Mouse (Mus musculus): ENCODE measurements around the gene Tcl1b5.
"Not testable (repeated sequence)": the region's sequence is repeated elsewhere in the genome, so short reads cannot be mapped to it uniquely, and the experiment has no call there.

Tcl1b5 gene

DNA sequence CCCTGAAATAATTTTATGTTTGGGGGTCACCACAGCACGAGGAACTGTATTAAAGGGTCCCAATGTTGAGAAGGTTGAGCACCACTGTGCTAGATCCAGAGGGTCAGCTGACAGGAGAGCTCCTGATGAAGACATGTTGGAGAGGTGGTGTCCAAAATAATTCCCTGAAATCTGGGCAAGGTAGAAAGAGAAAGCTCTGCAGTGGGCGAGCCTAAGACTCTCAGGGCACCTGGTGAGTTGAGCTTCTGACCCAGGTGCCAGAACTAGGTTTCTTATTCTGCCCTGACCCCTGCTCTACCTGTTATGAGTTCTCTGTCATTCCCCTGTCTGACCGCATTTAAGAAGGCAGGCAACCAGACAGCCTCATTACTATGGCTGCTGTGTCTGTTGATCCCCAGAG lies at the start of gene Tcl1b5:
Gene Tcl1b5 (plus strand): TSS at position 301 of the 400 bp plus-strand sequence.
- DNase-seq (ENCODE audit: extremely low spot score, low read depth, low spot score) = not testable (repeated sequence)

DNA sequence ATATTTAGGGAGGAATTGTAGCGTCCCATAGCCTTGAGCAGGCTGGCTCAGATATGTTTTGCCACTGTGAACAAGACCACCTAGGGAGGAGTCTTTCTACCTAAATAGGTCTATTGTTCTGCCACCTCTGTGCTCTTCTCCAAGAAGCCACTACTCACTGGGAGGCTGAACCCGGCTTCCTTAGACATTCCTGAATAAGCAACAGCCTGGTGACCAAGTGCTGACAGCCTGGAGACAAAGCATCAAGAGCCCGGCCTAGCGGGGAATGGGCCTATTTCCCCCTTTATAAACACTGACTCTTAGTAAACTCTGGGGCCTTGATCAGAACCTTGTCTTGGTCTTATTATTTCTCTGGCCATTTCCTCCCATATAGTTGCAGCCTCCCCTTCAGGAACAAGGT lies 49.6 kb upstream of the Tcl1b5 start:
- DNase-seq (ENCODE audit: extremely low spot score, low read depth, low spot score) = no peak

DNA sequence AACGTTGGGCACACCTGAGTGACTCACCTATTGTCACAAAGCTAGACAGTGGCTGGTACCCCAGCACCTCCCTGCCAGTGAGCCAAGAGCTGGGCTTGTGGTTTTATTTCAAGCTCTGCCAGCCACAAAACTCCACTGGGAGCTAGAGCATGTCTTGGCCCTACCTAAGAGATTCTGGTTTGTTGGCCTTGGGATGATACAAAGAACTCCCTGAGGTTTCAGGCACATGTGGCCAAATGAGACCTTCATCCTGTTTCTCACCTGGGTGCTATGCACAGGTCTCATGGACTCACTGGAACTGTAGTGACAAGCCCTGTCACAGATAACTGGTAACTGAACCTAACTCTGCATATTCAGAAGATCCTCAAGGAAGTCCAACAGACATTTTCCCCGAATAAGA lies 48.5 kb upstream of the Tcl1b5 start:
- no peak for DNase-seq (ENCODE audit: extremely low spot score, low read depth, low spot score)

DNA sequence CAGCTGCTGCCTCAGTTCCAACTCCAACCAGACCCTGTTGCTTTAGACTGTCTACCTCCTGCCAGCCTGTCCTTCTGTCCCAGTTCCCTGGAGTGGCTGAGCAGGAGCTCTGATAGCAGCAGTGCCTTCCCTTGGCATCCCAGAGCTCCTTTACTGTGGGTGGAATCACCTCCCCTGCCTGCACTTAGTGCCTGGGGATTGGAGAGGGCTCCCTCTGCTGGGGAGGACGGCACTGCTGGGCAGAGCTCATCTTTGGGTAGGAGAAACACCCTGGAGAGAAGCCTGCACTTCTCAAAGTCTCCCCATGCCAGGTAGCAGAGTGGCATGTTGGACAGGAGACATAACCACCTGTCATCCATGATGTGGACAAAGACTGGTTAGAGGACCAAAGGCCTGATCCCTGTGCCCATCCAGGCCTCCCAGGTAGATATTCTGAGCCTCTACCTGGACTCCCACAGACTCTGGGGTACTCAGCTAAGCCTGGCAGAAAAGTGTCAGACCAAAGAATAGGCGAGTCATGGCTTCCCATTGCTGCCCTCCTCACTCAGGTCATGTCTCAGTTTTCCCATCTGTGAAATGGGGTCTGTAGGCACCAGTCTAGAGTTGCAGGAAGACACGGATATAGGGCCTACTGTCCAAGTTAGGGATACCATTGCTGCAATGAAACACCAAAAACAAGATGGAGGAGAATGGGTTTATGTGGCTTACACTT lies 46.5 kb upstream of the Tcl1b5 start:
- DNase-seq (ENCODE audit: extremely low spot score, low read depth, low spot score) = not testable (repeated sequence)

DNA sequence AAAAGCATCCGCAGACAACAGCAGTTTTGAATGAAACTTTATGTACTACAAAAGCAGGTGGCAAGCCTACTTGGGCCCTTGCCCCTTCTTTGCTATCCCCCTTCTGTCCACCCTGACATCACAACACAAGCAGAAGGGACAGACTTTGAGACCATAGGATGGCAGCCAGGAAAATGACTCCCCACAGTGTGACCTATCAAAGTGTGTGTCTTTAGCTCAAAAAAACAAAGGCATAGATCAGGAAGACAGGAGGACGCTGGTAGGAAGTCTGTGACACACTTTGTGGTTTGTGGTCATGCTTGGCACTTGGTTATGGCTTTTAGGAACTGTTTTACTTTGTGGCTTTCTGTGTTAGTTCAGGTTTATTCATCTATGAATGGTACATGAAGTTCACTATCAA lies 42.0 kb upstream of the Tcl1b5 start:
- not testable (repeated sequence) for DNase-seq (ENCODE audit: extremely low spot score, low read depth, low spot score)

DNA sequence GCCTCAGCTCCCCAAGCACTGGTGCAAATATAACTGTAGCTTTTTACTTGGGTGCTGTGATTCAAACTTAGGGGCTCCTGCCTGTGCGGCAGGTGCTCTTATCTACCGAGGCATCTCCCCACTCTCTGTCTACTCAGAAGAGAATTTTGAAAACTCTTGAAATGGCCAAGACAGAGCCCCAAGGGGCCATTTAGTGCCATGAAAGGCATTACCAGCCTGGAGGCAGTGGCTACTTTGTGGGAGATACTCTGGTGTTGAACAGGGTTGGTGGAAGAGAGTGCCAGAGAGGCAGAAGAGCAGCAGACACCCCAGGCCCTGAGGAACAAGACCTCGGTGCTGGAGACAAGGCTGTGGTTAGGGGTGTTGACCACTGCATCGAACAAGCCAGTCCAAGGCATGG lies 41.3 kb upstream of the Tcl1b5 start:
- DNase-seq (ENCODE audit: extremely low spot score, low read depth, low spot score) = not testable (repeated sequence)

DNA sequence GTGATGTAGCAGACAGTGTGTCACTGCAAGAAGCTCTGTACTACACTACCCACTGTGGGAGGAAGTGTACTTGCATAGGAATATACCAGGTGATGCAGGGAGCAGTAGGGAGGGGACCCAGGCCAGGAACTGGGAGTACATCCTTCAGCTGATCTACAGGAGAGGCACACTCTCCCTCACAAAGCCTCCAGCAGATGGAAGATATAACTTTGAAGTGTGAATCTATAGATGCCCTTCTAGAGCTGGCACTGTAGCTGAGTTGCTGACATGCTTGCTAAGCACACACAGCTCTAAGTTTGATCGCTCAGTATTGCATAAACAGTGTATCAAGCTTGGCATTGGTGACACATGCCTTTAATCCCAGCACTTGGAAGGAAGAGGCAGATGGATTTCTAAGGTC lies 38.4 kb upstream of the Tcl1b5 start:
- not testable (repeated sequence) for DNase-seq (ENCODE audit: extremely low spot score, low read depth, low spot score)

DNA sequence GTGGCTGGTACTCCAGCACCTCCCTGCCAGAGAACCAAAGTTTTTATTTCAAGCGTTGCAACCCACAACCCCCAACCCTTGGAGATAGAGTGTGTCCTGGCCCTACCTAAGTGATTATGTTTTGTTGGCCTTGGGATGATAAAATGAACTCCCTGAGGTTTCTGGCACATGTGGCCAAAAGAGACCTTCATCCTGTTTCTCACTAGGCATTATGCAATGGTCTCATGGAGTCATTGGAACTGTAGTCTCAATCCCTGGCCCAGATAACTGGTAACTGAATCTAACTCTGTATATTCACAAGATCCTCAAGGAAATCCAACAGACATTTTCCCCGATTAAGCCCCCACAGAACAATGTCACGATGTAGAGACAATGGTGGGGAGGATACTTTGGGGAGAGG lies 33.0 kb upstream of the Tcl1b5 start:
- no peak for DNase-seq (ENCODE audit: extremely low spot score, low read depth, low spot score)

DNA sequence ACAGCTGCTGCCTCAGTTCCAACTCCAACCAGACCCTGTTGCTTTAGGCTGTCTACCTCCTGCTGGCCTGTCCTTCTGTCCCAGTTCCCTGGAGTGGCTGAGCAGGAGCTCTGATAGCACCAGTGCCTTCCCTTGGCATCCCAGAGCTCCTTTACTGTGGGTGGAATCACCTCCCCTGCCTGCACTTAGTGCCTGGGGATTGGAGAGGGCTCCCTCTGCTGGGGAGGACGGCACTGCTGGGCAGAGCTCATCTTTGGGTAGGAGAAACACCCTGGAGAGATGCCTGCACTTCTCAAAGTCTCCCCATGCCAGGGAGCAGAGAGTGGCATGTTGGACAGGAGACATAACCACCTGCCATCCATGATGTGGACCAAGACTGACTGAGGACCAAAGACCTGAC lies 31.2 kb upstream of the Tcl1b5 start:
- not testable (repeated sequence) for DNase-seq (ENCODE audit: extremely low spot score, low read depth, low spot score)

DNA sequence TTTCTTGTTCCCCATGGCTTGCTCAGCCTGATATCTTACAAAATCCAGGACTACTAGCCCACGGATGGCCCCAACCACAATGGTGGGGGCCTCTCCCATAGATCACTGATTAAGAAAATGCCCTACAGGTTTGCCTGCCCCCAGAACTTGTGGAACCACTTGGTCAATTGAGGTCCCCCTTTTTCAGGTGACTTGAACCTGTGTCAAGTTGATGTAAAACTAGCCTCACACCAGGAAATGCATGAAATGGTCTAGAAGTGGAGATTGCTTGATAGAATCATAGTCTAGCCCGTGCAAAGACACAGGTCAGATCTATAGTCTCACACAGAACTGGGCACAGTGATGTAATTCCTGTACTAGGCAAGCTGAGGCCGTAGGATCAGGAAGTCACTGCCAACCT lies 30.4 kb upstream of the Tcl1b5 start, which contains the start of gene Tcl1b2:
Gene Tcl1b2 (plus strand): TSS at position 301 of the 400 bp plus-strand sequence.
- DNase-seq (ENCODE audit: extremely low spot score, low read depth, low spot score) = no peak

DNA sequence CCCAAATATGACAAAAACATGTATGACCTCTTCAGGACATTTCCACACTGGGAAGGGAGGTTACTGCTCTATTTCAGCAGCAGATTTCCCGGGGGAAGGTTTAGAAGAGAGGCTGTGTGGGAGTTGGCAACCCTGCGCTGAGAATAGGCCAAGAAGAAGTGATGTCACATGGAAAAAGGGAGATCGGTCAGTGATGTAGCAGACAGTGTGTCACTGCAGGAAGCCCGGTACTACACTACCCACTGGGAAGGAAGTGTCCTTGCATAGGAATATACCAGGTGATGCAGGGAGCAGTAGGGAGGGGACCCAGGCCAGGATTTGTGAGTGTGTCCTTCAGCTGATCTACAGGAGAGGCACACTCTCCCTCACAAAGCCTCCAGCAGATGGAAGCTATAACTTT lies 20.9 kb upstream of the Tcl1b5 start:
- DNase-seq (ENCODE audit: extremely low spot score, low read depth, low spot score) = not testable (repeated sequence)

DNA sequence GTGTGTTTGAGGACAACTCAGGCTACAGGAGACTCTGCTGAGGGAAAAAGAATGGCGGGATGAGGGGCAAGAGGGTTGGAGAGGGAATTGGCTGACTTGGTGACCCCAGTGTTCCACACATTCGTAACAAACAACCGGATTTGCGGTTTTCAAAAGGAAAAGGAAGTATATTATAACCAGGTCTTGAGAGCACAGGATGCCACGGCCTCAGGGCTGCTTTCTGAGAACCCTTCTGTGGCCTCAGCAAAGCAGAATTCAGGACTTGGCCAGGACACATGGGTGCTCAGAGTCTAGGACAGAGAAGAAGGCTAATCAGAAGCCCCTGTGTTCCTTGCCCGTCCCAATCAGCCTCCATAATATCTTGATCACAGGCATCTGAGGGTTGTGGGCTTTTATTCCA lies 17.3 kb upstream of the Tcl1b5 start:
- DNase-seq (ENCODE audit: extremely low spot score, low read depth, low spot score) = no peak

DNA sequence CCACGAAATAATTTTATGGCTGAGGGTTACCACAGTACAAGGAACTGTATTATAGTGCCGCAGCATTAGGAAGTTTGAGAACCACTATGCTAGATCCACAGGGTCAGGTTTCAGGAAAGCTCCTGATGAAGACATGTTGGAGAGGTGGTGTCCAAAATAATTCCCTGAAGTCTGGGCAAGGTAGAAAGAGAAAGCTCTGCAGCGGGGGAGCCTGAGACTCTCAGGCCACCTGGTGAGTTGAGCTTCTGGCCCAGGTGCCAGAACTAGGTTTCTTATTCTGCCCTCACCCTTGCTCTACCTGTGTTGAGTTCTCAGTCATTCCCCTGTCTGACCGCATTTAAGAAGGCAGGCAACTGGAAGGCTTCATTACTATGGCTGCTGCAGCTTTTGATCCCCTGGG lies 16.8 kb upstream of the Tcl1b5 start, which contains the start of gene Tcl1b1:
Gene Tcl1b1 (plus strand): TSS at position 301 of the 400 bp plus-strand sequence.
- no peak for DNase-seq (ENCODE audit: extremely low spot score, low read depth, low spot score)

DNA sequence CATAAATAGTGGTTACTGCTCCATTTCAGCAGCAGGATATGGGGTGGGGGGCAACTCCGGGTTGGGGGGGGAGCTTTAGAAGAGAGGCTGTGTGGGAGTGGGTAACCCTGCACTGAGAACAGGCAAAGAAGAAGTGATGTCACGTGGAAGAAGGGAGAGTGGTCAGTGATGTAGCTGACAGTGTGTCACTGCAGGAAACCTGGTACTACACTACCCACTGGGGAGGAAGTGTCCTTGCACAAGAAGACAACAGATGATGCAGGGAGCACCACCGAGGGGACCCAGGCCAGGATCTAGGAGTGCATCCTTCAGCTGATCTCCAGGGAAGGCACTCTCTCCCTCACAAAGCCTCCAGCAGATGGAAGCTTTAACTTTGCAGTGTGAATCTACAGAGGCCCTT lies 9.4 kb upstream of the Tcl1b5 start:
- DNase-seq (ENCODE audit: extremely low spot score, low read depth, low spot score) = no peak

DNA sequence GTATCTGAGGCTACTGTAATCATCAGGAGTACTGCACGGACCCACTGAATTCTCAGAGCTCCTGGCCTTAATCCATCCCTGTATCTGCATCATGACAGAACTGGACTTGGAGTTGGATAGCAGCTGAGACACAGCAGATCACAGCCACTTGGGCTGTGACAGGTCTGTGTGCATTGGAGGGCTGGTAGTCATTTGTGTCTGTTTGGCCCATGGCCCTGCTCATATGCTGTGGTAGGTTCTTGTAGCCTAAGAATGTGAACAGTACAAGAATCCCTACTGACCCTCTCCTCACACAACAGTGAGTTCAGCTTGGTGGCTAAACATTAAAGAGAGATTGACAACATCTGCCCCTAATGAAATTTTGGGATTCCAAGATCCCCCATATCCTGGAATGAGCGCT lies 2.8 kb upstream of the Tcl1b5 start:
- no peak for DNase-seq (ENCODE audit: extremely low spot score, low read depth, low spot score)

DNA sequence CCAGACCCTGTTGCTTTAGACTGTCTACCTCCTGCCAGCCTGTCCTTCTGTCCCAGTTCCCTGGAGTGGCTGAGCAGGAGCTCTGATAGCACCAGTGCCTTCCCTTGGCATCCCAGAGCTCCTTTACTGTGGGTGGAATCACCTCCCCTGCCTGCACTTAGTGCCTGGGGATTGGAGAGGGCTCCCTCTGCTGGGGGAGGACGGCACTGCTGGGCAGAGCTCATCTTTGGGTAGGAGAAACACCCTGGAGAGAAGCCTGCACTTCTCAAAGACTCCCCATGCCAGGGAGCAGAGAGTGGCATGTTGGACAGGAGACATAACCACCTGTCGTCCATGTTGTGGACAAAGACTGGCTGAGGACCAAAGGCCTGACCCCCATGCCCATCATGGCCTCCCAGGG lies 1.8 kb upstream of the Tcl1b5 start:
- not testable (repeated sequence) for DNase-seq (ENCODE audit: extremely low spot score, low read depth, low spot score)

DNA sequence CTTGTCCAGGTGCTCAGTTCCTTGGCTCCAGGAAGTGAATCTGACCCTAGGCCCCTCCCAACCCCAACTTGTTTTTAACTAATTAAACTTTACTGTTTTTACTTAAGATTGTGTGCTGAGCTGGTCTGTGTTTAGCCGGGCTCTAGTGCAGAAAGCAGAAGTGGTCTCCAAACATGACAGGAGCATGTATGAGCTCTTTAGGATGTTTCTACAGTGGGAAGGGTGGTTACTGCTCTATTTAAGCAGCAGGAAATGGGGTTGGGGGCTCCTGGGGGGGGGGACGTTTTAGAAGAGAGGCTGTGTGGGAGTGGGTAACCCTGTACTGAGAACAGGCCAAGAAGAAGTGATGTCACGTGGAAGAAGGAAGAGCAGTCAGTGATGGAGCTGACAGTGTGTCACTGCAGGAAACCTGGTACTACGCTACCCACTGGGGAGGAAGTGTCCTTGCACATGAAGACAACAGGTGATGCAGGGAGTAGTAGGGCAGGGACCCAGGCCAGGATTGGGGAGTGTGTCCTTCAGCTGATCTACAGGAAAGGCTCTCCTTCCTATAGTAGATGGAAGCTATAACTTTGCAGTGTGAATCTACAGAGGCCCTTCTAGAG lies 5.0 kb downstream of the Tcl1b5 start:
- DNase-seq (ENCODE audit: extremely low spot score, low read depth, low spot score) = not testable (repeated sequence)

DNA sequence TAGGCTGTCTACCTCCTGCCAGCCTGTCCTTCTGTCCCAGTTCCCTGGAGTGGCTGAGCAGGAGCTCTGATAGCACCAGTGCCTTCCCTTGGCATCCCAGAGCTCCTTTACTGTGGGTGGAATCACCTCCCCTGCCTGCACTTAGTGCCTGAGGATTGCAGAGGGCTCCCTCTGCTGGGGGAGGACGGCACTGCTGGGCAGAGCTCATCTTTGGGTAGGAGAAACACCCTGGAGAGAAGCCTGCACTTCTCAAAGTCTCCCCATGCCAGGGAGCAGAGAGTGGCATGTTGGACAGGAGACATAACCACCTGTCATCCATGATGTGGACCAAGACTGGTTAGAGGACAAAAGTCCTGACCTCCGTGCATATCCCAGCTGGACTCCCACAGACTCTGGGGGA lies 12.8 kb downstream of the Tcl1b5 start:
- DNase-seq (ENCODE audit: extremely low spot score, low read depth, low spot score) = not testable (repeated sequence)

DNA sequence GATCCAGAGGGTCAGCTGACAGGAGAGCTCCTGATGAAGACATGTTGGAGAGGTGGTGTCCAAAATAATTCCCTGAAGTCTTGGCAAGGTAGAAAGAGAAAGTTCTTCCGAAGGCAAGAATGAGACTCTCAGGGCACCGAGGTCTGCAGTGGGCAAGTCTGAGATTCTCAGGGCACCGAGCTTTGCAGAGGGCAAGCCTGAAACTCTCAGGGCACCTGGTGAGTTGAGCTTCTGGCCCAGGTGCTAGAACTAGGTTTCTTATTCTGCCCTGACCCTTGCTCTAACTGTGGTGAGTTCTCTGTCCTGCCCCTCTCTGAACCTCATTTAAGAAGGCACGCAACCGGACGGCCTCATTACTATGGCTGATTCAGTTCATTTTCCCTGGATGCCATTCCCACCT lies 14.6 kb downstream of the Tcl1b5 start, which contains the start of gene Tcl1b3:
Gene Tcl1b3 (plus strand): TSS at position 301 of the 400 bp plus-strand sequence.
- DNase-seq (ENCODE audit: extremely low spot score, low read depth, low spot score) = not testable (repeated sequence)

DNA sequence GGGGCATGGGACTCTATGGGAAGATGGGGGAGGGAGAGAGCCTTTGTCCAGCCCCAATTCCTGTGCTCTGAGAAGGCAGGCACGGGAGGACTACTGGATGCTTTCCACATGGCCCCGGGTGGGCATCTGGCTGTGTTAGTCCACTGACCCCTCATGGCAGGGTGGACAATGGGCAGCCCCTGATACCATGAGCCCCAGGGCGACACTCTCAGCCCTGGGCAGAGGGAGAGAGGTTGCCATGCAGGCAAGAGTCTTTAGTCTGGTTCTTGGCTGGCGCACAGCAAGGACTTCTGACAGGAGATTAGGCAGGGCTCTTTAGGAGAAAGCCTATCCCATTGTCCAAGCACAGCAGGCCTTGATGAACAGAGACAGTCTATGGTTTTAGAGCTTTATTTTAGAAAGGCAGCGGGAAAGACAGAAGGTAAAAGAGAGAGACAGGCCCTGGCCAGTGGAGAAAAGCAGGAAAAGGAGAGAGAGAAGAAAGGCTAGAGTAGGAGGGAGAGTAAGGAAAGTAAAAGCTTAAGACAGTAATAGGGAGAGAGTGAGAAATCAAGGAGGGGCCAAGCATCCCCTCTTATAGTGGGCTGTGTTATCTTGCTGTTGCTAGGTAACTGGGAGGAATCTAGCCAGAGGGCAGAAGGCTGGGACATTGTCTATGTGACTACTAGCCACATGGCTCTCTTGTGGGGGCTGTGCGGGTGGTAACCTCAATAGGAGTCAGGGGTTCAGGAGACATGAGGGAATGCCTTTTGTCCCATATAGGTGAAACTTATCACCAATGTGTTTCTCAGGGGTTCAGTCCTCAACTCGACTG lies 23.7 kb downstream of the Tcl1b5 start:
- not testable (repeated sequence) for DNase-seq (ENCODE audit: extremely low spot score, low read depth, low spot score)

DNA sequence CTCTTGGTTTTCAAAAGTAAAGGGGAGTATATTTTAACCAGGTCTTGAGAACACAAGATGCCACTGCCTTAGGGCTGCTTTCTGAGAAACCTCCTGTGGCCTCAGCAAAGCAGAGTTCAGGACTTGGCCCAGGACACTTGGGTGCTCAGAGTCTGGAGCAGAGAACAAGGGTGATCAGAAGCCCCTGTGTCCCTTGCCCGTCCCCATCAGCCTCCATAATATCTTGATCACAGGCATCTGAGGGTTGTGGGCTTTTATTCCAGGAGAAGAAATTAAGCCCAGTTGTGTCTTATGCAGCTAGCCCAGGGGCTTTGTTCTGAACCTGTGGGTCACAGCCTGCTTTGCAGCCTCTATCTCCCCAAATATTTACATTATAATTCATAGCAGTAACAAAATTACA lies 25.5 kb downstream of the Tcl1b5 start, which contains the start of gene Tcl1b4:
Gene Tcl1b4 (plus strand): TSS at position 301 of the 400 bp plus-strand sequence.
- DNase-seq (ENCODE audit: extremely low spot score, low read depth, low spot score) = not testable (repeated sequence)

Data from hindlimb bud, embryonic 11.5 days (tissue).